Mouse (Mus musculus) erythroblast, embryonic 14.5 days (primary cell): ENCODE measurements around the gene BC055324. TPM values are rescaled to one million over a fixed set of nuclear protein-coding genes. Genes with fewer than 3 reads are reported as not detected.

Source experiments
- H3K27me3 ChIP-seq: 2 replicates; pipeline ENCODE4 v1.6.1; 2012; ENCODE audit warnings: inconsistent platforms; ENCODE audit not compliant: control insufficient read depth
- H3K36me3 ChIP-seq: 2 replicates; pipeline ENCODE4 v1.6.1; 2012; ENCODE audit warnings: mild to moderate bottlenecking, inconsistent platforms; ENCODE audit not compliant: control insufficient read depth
- H3K4me1 ChIP-seq: 2 replicates; pipeline ENCODE4 v1.6.1; 2012; ENCODE audit warnings: inconsistent platforms; ENCODE audit not compliant: control insufficient read depth
- H3K4me3 ChIP-seq: replicated peaks from 2 replicates; pipeline ENCODE3; 2012; ENCODE audit warnings: moderate library complexity, mild to moderate bottlenecking, inconsistent platforms
- H3K9me3 ChIP-seq: 2 replicates; pipeline ENCODE4 v1.6.1; 2012; ENCODE audit warnings: low read length, inconsistent platforms, mixed read lengths; ENCODE audit not compliant: control insufficient read depth
- GATA1 ChIP-seq: IDR thresholded peaks from 2 replicates; pipeline ENCODE4 v1.6.1; 2012; ENCODE audit warnings: low read length, inconsistent platforms, mixed read lengths
- TAL1 ChIP-seq: IDR thresholded peaks from 3 replicates; pipeline ENCODE4 v1.6.1; 2012; ENCODE audit warnings: low read length, inconsistent platforms, mixed read lengths
- polyA plus RNA-seq: library from polyadenylated mRNA; stranded (reverse); fragments of >175 nt; gene quantifications from 2 replicates; pipeline ENCODE4 v1.2.3, GENCODE M21; 2012

The BC055324 gene
- polyA plus RNA-seq, 1 experiment = 0.22 TPM

- Histone ChIP-seq H3K4me3 (no peak overlapping the region), H3K36me3 (no peaks in the 10 kb centered on the region), H3K4me1 (no peaks in the 10 kb centered on the region), H3K27me3 (no peaks in the 10 kb centered on the region), H3K9me3 (no peaks in the 10 kb centered on the region)
- no peak for TF ChIP-seq TAL1
- no peak for TF ChIP-seq GATA1
Observed at GRCm38 (mm10) chr1:164014616-164015015, 20.0 kb upstream of the BC055324 start.

- TF ChIP-seq GATA1 (no peak), TAL1 (no peak)
- Histone ChIP-seq H3K9me3 (no peaks in the 10 kb centered on the region), H3K4me3 (no peak overlapping the region), H3K27me3 (no peaks in the 10 kb centered on the region), H3K36me3 (no peaks in the 10 kb centered on the region), H3K4me1 (no peaks in the 10 kb centered on the region)
Observed at GRCm38 (mm10) chr1:164009235-164009634, 14.6 kb upstream of the BC055324 start.

- no peaks in the 10 kb centered on the region for H3K27me3 ChIP-seq
- TF ChIP-seq GATA1 (no peak), TAL1 (no peak)
- no peak overlapping the region for H3K4me3 ChIP-seq
- no peaks in the 10 kb centered on the region for H3K9me3 ChIP-seq
- H3K36me3 ChIP-seq = no peaks in the 10 kb centered on the region
- no peaks in the 10 kb centered on the region for H3K4me1 ChIP-seq
Observed at GRCm38 (mm10) chr1:164004311-164004710, 9.7 kb upstream of the BC055324 start.

GRCm38 (mm10) chr1:164001831-164002452, 7.3 kb upstream of the BC055324 start:
- TF ChIP-seq GATA1 (no peak), TAL1 (no peak)
- Histone ChIP-seq H3K9me3 (no peaks in the 10 kb centered on the region), H3K4me1 (no peaks in the 10 kb centered on the region), H3K4me3 (no peak overlapping the region), H3K36me3 (no peaks in the 10 kb centered on the region), H3K27me3 (no peaks in the 10 kb centered on the region)

GRCm38 (mm10) chr1:163995609-163995913, 965 bp upstream of the BC055324 start:
- H3K4me1 ChIP-seq = peaks cover 28% of the 10 kb centered on the region
- peak overlapping the region; percentile 78 for H3K4me3 ChIP-seq
- H3K36me3 ChIP-seq = peaks cover 13% of the 10 kb centered on the region
- H3K9me3 ChIP-seq = no peaks in the 10 kb centered on the region
- H3K27me3 ChIP-seq = no peaks in the 10 kb centered on the region
- TF ChIP-seq TAL1 = no peak
- TF ChIP-seq GATA1 = no peak

GRCm38 (mm10) chr1:163994173-163994720, 349 bp downstream of the BC055324 start:
- Histone ChIP-seq H3K27me3 (no peaks in the 10 kb centered on the region), H3K4me3 (peak overlapping the region; percentile 78), H3K36me3 (peaks cover 13% of the 10 kb centered on the region), H3K9me3 (no peaks in the 10 kb centered on the region), H3K4me1 (peaks cover 28% of the 10 kb centered on the region)
- TF ChIP-seq TAL1 (no peak), GATA1 (no peak)

- H3K4me3 ChIP-seq = no peak overlapping the region
Observed at GRCm38 (mm10) chr1:163992371-163992770, 2.2 kb downstream of the BC055324 start.

GRCm38 (mm10) chr1:163976515-163976914, 18.1 kb downstream of the BC055324 start:
- H3K27me3 ChIP-seq = no peaks in the 10 kb centered on the region
- TF ChIP-seq TAL1 (no peak), GATA1 (no peak)
- peaks cover 50% of the 10 kb centered on the region for H3K36me3 ChIP-seq
- no peak overlapping the region for H3K4me3 ChIP-seq
- no peaks in the 10 kb centered on the region for H3K4me1 ChIP-seq
- H3K9me3 ChIP-seq = no peaks in the 10 kb centered on the region

More at GRCm38 (mm10) chr1:163992371-163992770, 2.2 kb downstream of the BC055324 start:
- Histone ChIP-seq H3K27me3 (no peaks in the 10 kb centered on the region), H3K36me3 (peaks cover 26% of the 10 kb centered on the region), H3K4me1 (peaks cover 28% of the 10 kb centered on the region), H3K9me3 (no peaks in the 10 kb centered on the region)
- TF ChIP-seq GATA1 (no peak), TAL1 (no peak)

- Histone ChIP-seq H3K4me1 (no peaks in the 10 kb centered on the region), H3K36me3 (peaks cover 47% of the 10 kb centered on the region), H3K4me3 (no peak overlapping the region), H3K27me3 (no peaks in the 10 kb centered on the region), H3K9me3 (no peaks in the 10 kb centered on the region)
- TF ChIP-seq TAL1 = no peak
- no peak for TF ChIP-seq GATA1
Observed at GRCm38 (mm10) chr1:163975088-163975487, 19.5 kb downstream of the BC055324 start.

GRCm38 (mm10) chr1:163974471-163974870, 20.1 kb downstream of the BC055324 start:
- H3K4me1 ChIP-seq = no peaks in the 10 kb centered on the region
- no peak for TF ChIP-seq GATA1
- TF ChIP-seq TAL1 = no peak

More at GRCm38 (mm10) chr1:163974471-163974870, 20.1 kb downstream of the BC055324 start:
- Histone ChIP-seq H3K9me3 (no peaks in the 10 kb centered on the region), H3K36me3 (peaks cover 46% of the 10 kb centered on the region), H3K4me3 (no peak overlapping the region), H3K27me3 (no peaks in the 10 kb centered on the region)
